Mouse (Mus musculus): Measurements from ENCODE around the gene Mybpc2.

Mybpc2 gene

GRCm38 (mm10) chr7:44524502-44524901 lies at the start of gene Mybpc2:
Mybpc2 (minus strand) TSS chr7:44524656.
- no peak for DNase-seq

- DNase-seq = no peak
Measured at GRCm38 (mm10) chr7:44572956-44573484, 48.6 kb upstream of the Mybpc2 start.

- no peak for DNase-seq
Measured at GRCm38 (mm10) chr7:44572213-44572701, 47.8 kb upstream of the Mybpc2 start, which contains the start of gene Napsa. Napsa (plus strand) TSS chr7:44572380.

- DNase-seq = no peak
Measured at GRCm38 (mm10) chr7:44571811-44572210, 47.4 kb upstream of the Mybpc2 start.

GRCm38 (mm10) chr7:44570989-44571388 lies 46.5 kb upstream of the Mybpc2 start:
- no peak for DNase-seq

- DNase-seq = no peak
Measured at GRCm38 (mm10) chr7:44568803-44569202, 44.3 kb upstream of the Mybpc2 start.

- DNase-seq = no peak
Measured at GRCm38 (mm10) chr7:44565414-44565813, 41.0 kb upstream of the Mybpc2 start.

GRCm38 (mm10) chr7:44564486-44564885 lies 40.0 kb upstream of the Mybpc2 start:
- DNase-seq = no peak

GRCm38 (mm10) chr7:44563284-44563683 lies 38.8 kb upstream of the Mybpc2 start:
- DNase-seq = no peak

- DNase-seq = peak; percentile 82
Measured at GRCm38 (mm10) chr7:44560435-44561400, 36.3 kb upstream of the Mybpc2 start.

GRCm38 (mm10) chr7:44557629-44558028 lies 33.2 kb upstream of the Mybpc2 start:
- DNase-seq = no peak

GRCm38 (mm10) chr7:44553826-44554225 lies 29.4 kb upstream of the Mybpc2 start, which contains the start of gene Nr1h2:
Nr1h2 (minus strand) TSS chr7:44553951.
- peak; percentile 96 for DNase-seq

- DNase-seq = peak; percentile 82
Measured at GRCm38 (mm10) chr7:44553196-44553764, 28.8 kb upstream of the Mybpc2 start.

- DNase-seq = no peak
Measured at GRCm38 (mm10) chr7:44552141-44552908, 27.9 kb upstream of the Mybpc2 start.

- no peak for DNase-seq
Measured at GRCm38 (mm10) chr7:44551731-44552130, 27.3 kb upstream of the Mybpc2 start.

- DNase-seq = no peak
Measured at GRCm38 (mm10) chr7:44551301-44551700, 26.8 kb upstream of the Mybpc2 start.

- no peak for DNase-seq
Measured at GRCm38 (mm10) chr7:44550409-44550678, 25.9 kb upstream of the Mybpc2 start.

- DNase-seq = no peak
Measured at GRCm38 (mm10) chr7:44549621-44550408, 25.4 kb upstream of the Mybpc2 start.

GRCm38 (mm10) chr7:44548497-44549087 lies 24.1 kb upstream of the Mybpc2 start, which contains the start of gene Pold1:
Pold1 (minus strand) TSS chr7:44548849.
- peak; percentile 100 for DNase-seq

GRCm38 (mm10) chr7:44547725-44548124 lies 23.3 kb upstream of the Mybpc2 start:
- no peak for DNase-seq

- DNase-seq = no peak
Measured at GRCm38 (mm10) chr7:44547041-44547440, 22.6 kb upstream of the Mybpc2 start.

GRCm38 (mm10) chr7:44546274-44546673 lies 21.8 kb upstream of the Mybpc2 start:
- no peak for DNase-seq
